Mouse (Mus musculus) cerebellum, adult 11 months (tissue): ENCODE data around the gene Nkapl.

Source experiments
- DNase-seq: peaks from one replicate; pipeline ENCODE4 v3.0.0; 2022

Gene Nkapl

DNA sequence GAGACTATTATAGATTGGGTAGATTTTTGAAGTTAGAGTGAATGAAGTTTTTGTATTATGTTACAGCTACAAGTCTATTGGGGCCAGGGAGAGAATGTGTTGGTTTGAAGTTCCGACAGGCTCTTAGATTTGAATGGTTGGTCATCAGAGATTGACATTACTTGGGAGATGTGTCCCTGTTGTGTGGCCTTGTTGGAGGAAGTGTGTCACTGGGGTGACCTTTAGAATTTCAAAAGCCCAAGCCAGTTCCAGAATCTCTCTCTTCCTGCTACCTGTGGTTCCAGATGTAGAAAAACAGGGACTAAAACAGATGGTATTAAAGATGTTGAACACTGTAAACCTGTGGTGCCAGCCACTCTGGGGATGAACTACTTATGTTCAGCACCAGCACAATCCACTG is 40.7 kb downstream of the Nkapl start:
- no peak for DNase-seq

DNA sequence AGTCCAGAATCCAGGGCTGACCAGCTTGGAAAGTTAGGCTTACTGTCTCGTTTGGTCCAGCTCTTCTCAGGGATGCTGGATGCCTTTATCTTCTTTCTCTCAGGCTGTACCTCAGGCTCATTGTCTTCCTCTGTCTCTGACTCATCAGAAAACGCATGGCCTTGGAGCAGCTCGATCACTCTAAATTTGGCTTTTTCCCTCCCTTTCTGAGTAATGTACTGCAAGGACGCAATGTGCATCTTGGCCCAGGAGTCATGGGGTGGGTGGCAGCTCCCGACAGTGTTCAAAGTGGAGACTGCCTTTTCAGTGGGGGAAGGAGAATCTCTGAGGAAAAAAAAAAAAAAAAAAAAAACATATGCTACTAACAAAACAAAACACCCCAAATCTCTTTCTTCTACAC is 45.0 kb downstream of the Nkapl start:
- DNase-seq = no peak

DNA sequence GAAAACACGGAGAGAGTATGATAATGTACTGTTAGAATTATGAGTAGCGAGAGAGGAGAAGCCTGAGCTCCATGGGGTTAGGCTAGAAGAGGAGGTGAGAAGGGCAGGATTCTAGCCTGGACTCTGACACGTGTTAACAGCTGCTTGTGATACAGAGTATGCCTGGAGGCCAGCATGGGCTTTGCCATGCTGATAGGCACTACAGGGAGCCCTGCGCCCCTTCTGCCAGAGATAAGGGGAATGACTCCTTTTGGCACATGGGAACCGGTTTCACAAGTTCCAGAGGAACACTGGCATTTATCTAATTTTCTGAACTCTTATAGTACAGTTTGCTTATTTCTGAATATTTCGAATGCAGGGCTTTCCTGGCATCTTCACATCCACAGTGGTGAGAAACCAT is 49.4 kb downstream of the Nkapl start:
- no peak for DNase-seq

DNA sequence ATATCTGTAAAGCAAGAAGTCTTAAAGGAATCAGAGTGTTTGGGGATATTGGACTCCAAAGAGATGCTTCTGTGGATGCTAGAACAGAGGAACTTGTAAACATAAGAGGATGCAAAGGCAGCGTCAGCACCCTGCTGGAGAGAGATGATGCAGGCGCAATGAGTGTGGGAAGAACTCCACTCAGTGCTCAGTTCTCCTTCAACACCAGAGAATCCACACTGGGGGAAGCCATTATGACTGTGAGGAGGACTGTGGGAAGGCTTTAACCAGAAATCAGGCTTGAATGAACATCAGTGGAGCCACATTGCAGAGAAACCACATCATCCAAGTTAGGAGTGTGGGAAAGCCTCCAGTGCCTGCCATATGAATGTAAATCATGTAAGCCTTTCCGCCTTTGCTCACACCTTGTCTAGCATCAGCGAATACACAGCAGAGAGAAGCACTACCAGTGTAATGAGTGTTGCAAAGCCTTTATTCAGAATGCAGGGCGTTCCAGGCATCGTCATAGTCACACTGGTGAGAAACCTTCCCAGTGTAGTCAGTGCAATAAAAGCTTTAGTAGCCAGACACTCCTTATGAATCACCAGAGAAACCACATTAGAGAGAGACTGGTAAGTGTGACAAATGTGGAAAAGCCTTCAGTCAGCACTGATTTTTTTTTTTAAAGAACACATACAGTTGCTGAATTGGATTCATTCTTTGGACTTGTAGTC is 50.9 kb downstream of the Nkapl start:
- no peak for DNase-seq
